Mouse (Mus musculus) megakaryocyte, embryonic 14.5 days (primary cell): Measurements from ENCODE around the gene Glt8d1. TPM values are rescaled to one million over a fixed set of nuclear protein-coding genes. Genes with fewer than 3 reads are reported as not detected.

Experiments used
- H3K27me3 ChIP-seq: replicated peaks from 2 replicates; pipeline ENCODE3; 2012; ENCODE audit warnings: inconsistent platforms
- H3K36me3 ChIP-seq: replicated peaks from 2 replicates; pipeline ENCODE3; 2012; ENCODE audit warnings: low read length, inconsistent platforms, mixed read lengths
- H3K4me1 ChIP-seq: 2 replicates; pipeline ENCODE4 v1.6.1; 2012; ENCODE audit warnings: inconsistent platforms
- H3K4me3 ChIP-seq: replicated peaks from 2 replicates; pipeline ENCODE3; 2012; ENCODE audit warnings: moderate library complexity, mild to moderate bottlenecking, inconsistent platforms
- H3K9me3 ChIP-seq: 2 replicates; pipeline ENCODE4 v1.6.1; 2012; ENCODE audit warnings: inconsistent platforms
- FLI1 ChIP-seq: IDR thresholded peaks from 2 replicates; pipeline ENCODE4 v1.6.1; 2012; ENCODE audit warnings: low read length, inconsistent platforms, mixed read lengths
- GATA1 ChIP-seq: IDR thresholded peaks from 3 replicates; pipeline ENCODE4 v1.6.1; 2012; ENCODE audit warnings: mixed read lengths, low read length, inconsistent platforms, borderline replicate concordance
- polyA plus RNA-seq: library from polyadenylated mRNA; stranded (reverse); fragments of >175 nt; gene quantifications from 2 replicates; pipeline ENCODE4 v1.2.3, GENCODE M21; 2012; ENCODE audit warnings: low replicate concordance; ENCODE audit not compliant: insufficient read depth

The Glt8d1 gene
- polyA plus RNA-seq, 1 experiment: 6.5 TPM

DNA sequence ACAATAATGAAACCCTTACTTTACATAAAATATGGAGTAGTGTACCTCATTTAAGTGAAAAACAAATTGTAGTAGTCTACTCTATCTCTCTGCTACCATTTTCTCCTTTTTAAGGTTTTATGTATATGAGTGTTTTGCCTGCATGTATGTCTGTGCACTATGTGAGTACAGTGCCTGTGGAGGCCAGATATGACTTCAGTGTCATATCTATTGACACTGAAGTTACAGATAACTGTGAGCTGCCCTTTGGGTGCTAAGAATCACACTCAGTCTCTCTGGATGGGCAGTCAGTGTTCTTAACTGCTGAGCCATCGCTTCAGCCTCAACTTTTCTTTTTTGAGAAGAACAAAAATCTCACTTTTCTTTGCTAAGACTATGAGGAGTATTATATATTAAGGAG, 44.6 kb downstream of the Glt8d1 start:
- H3K4me3 ChIP-seq: no peak overlapping the region
- H3K9me3 ChIP-seq: no peaks in the 10 kb centered on the region
- H3K27me3 ChIP-seq: no peaks in the 10 kb centered on the region
- no peak for TF ChIP-seq GATA1
- TF ChIP-seq FLI1: no peak
- H3K36me3 ChIP-seq: peaks cover 95% of the 10 kb centered on the region
- peaks cover 6% of the 10 kb centered on the region; the same call in 1 of the 2 replicates for H3K4me1 ChIP-seq

Other genes starting within 250 kb of the Glt8d1 start
- 21.4 and 29.3 TPM in 2 replicates for gene Tmem110, start 175.8 kb upstream of the Glt8d1 start, polyA plus RNA-seq
- 4.1 TPM in 1 of 2 replicates, not detected in the other for gene Mustn1, start 122.2 kb upstream of the Glt8d1 start, polyA plus RNA-seq
- gene Itih4, start 114.9 kb upstream of the Glt8d1 start, polyA plus RNA-seq: 0.04 TPM in 1 of 2 replicates, not detected in the other
- not detected in 2 replicates for gene Itih3, start 77.6 kb upstream of the Glt8d1 start, polyA plus RNA-seq
- 0.20 TPM in 1 of 2 replicates, not detected in the other for gene Itih1, start 58.1 kb upstream of the Glt8d1 start, polyA plus RNA-seq
- 1.4 and 3.3 TPM in 2 replicates for gene Nek4, start 50.0 kb upstream of the Glt8d1 start, polyA plus RNA-seq
- 10.3 and 51.5 TPM in 2 replicates for gene Spcs1, start 272 bp downstream of the Glt8d1 start, polyA plus RNA-seq
- 3.7 and 3.8 TPM in 2 replicates for gene Pbrm1, start 17.7 kb downstream of the Glt8d1 start, polyA plus RNA-seq
- gene Gnl3, start 17.8 kb downstream of the Glt8d1 start, polyA plus RNA-seq: 8.2 TPM in 1 of 2 replicates, not detected in the other
- gene Smim4, start 127.6 kb downstream of the Glt8d1 start, polyA plus RNA-seq: 75.6 and 108 TPM in 2 replicates
- gene Nt5dc2, start 129.7 kb downstream of the Glt8d1 start, polyA plus RNA-seq: 31.4 and 70.8 TPM in 2 replicates
- gene Stab1, start 167.2 kb downstream of the Glt8d1 start, polyA plus RNA-seq: 5.0 and 11.7 TPM in 2 replicates
- 0.23 TPM in 1 of 2 replicates, not detected in the other for gene Tnnc1, start 206.9 kb downstream of the Glt8d1 start, polyA plus RNA-seq
- 148 and 152 TPM in 2 replicates for gene Nisch, start 215.5 kb downstream of the Glt8d1 start, polyA plus RNA-seq
- not detected in 2 replicates for gene Sema3g, start 216.5 kb downstream of the Glt8d1 start, polyA plus RNA-seq
- gene Phf7, start 249.9 kb downstream of the Glt8d1 start, polyA plus RNA-seq: 0.93 and 1.7 TPM in 2 replicates